Mouse (Mus musculus) layer of hippocampus, adult 11-12 months (tissue): ENCODE results near the gene Gm21988.

Experiments
- DNase-seq: peaks from one replicate; pipeline ENCODE4 v3.0.0; 2022; ENCODE audit warnings: low spot score

The Gm21988 gene

GRCm38 (mm10) chr11:70236717-70237116 is 2.9 kb downstream of the Gm21988 start:
- no peak for DNase-seq

GRCm38 (mm10) chr11:70235254-70235900 is 4.3 kb downstream of the Gm21988 start:
- no peak for DNase-seq

- DNase-seq, result no peak
Measured at GRCm38 (mm10) chr11:70234497-70234896, 5.1 kb downstream of the Gm21988 start.

GRCm38 (mm10) chr11:70234037-70234436 is 5.6 kb downstream of the Gm21988 start:
- no peak for DNase-seq

GRCm38 (mm10) chr11:70233016-70233415 is 6.6 kb downstream of the Gm21988 start:
- DNase-seq, result no peak

GRCm38 (mm10) chr11:70232546-70232945 is 7.1 kb downstream of the Gm21988 start:
- DNase-seq, result no peak

GRCm38 (mm10) chr11:70230239-70230727 is 9.3 kb downstream of the Gm21988 start:
- peak; percentile 72 for DNase-seq

GRCm38 (mm10) chr11:70229260-70230010 is 10.2 kb downstream of the Gm21988 start, which contains the start of gene Bcl6b:
Gene Bcl6b, minus strand, starts transcription at chr11:70229798.
- no peak for DNase-seq

GRCm38 (mm10) chr11:70228828-70229227 is 10.8 kb downstream of the Gm21988 start:
- DNase-seq, result peak; percentile 78

GRCm38 (mm10) chr11:70227661-70228245 is 11.9 kb downstream of the Gm21988 start:
- no peak for DNase-seq

GRCm38 (mm10) chr11:70227126-70227525 is 12.5 kb downstream of the Gm21988 start:
- DNase-seq, result no peak

- DNase-seq, result no peak
Measured at GRCm38 (mm10) chr11:70226602-70226890, 13.1 kb downstream of the Gm21988 start.

- DNase-seq, result no peak
Measured at GRCm38 (mm10) chr11:70225798-70226601, 13.6 kb downstream of the Gm21988 start.

GRCm38 (mm10) chr11:70223724-70224123 is 15.9 kb downstream of the Gm21988 start:
- DNase-seq, result no peak

- no peak for DNase-seq
Measured at GRCm38 (mm10) chr11:70221603-70222500, 17.8 kb downstream of the Gm21988 start.

- DNase-seq, result peak; percentile 97
Measured at GRCm38 (mm10) chr11:70220731-70221602, 18.7 kb downstream of the Gm21988 start, which contains the start of gene Slc16a13. Gene Slc16a13, minus strand, starts transcription at chr11:70221064.

- no peak for DNase-seq
Measured at GRCm38 (mm10) chr11:70220323-70220722, 19.3 kb downstream of the Gm21988 start.

GRCm38 (mm10) chr11:70219873-70220272 is 19.8 kb downstream of the Gm21988 start:
- DNase-seq, result no peak

- DNase-seq, result no peak
Measured at GRCm38 (mm10) chr11:70218741-70219470, 20.7 kb downstream of the Gm21988 start.
